Mouse (Mus musculus) mature B cell (primary cell): Measurements from ENCODE around the gene Vmn1r196.
"Not testable (repeated sequence)": the region's sequence is repeated elsewhere in the genome, so short reads cannot be mapped to it uniquely, and the experiment has no call there.

Experiments
- in situ Hi-C: fragments of 300-500 bp; cut with MboI; formaldehyde crosslinking; loops from 2 replicates; pipeline ENCODE4 v1.14.3; 2019

Vmn1r196 gene

DNA sequence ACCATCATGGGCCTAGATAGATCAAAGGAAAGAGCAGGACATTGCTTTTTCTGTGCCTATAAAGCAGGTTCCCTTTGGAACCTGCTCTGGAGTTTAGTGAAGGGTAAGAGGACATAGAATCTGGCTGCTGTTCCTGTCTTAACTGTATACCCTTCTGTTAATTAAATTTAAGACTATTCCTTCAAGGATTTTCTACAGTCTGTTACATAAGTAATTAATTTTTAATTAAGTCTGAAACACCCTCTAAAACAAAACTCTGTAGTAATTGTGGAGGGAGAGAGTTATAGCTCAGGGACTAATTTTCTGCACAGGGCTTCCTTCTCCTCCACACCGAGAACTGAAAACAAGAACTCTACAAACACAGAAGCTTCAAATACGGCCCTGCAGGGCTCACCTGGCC lies at the start of gene Vmn1r196:
TSS of gene Vmn1r196 (plus strand) at position 301 of the 400 bp plus-strand sequence.
- in situ Hi-C loops, result no loop called here

- in situ Hi-C loops, result no loop called here
These were observed 45.8 kb upstream of the Vmn1r196 start, which contains the start of gene Vmn1r194 for GRCm38 (mm10) chr13:22243915-22244314. TSS of gene Vmn1r194 (plus strand) at chr13:22244215.

DNA sequence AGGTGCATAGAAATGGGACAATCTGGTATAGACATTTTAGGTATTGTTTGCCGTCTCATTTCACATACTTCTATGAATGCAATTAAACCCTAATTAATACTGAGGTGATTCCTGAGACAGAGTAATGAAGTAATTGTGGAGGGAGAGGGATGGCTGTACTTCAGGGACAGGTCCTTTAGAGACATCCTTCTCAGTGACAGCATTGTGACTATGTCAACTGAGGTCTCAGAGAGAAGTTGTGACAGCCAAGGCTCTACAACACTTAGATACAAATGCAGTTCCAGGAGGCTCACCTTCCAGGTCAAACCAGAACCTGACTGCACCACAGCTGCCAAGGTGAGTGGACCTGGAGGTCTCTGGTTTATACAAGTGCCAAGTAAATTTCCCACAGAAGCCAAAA lies 19.5 kb upstream of the Vmn1r196 start, which contains the start of gene Vmn1r195:
TSS of gene Vmn1r195 (plus strand) at position 301 of the 400 bp plus-strand sequence.
- in situ Hi-C loops, result not testable (repeated sequence)

- in situ Hi-C loops, result no loop called here
These were observed 18.0 kb upstream of the Vmn1r196 start for GRCm38 (mm10) chr13:22271721-22272120.

- in situ Hi-C loops, result no loop called here
These were observed 5.1 kb upstream of the Vmn1r196 start for GRCm38 (mm10) chr13:22284578-22284977.

DNA sequence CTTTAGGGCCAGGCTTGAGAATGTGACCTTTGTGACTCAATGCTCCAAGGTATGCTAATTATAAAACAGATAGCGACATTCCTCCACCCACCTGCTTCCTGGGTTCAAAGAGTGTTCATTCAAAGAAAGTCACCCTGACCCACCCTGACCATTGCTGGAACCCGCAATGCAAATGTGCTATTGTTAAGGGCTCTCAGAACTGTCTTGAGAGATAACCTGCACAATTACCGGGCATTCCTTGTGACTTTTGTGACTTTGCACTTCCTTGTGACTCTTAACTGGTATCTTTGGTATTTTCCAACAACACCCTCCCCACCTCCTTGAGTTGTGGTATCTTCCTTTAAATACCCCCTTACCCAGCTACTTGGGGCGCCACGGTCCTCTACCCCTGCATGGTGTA lies 18.4 kb downstream of the Vmn1r196 start:
- in situ Hi-C loops, result not testable (repeated sequence)

GRCm38 (mm10) chr13:22315361-22315760 lies 25.6 kb downstream of the Vmn1r196 start:
- in situ Hi-C loops, result no loop called here

- in situ Hi-C loops, result no loop called here
These were observed 27.6 kb downstream of the Vmn1r196 start for GRCm38 (mm10) chr13:22317366-22317765.

GRCm38 (mm10) chr13:22320091-22320490 lies 30.4 kb downstream of the Vmn1r196 start:
- in situ Hi-C loops, result no loop called here

GRCm38 (mm10) chr13:22324289-22324688 lies 34.6 kb downstream of the Vmn1r196 start, which contains the start of gene Vmn1r197:
TSS of gene Vmn1r197 (plus strand) at chr13:22324589.
- in situ Hi-C loops, result no loop called here

- in situ Hi-C loops, result no loop called here
These were observed 43.5 kb downstream of the Vmn1r196 start for GRCm38 (mm10) chr13:22333269-22333668.

DNA sequence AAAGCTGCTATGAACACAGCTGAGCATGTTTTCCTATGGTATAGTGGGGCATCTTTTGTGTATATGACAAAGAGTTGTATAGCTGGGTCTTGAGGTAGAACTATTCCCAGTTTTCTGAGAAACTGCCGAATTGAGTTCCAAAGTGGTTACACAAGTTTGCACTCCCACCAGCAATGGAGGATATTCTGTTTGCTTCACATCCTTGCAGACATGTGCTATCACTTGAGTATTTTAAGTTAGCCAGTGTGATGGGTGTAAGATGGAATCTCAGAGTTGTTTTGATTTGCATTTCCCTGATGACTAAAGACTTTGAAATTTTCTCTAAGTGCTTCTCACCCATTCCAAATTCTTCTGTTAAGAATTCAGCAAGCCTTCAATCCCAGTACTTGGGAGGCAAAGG lies 45.8 kb downstream of the Vmn1r196 start:
- in situ Hi-C loops, result no loop called here
